Mouse (Mus musculus): ENCODE measurements around the gene Pbx1. TPM values are rescaled to one million over a fixed set of nuclear protein-coding genes. Genes with fewer than 3 reads are reported as not detected.

The Pbx1 gene
- polyA plus RNA-seq, 1 experiment, result 332 TPM

GRCm38 (mm10) chr1:168180622-168181441 lies 251.2 kb downstream of the Pbx1 start:
- Histone ChIP-seq H3K4me3 (ENCODE audit: insufficient read depth, low read depth, low read length) (no peak overlapping the region), H3K27ac (ENCODE audit: insufficient read depth, low read depth, low read length) (peak overlapping the region; percentile 83), H3K4me1 (ENCODE audit: control insufficient read depth, insufficient read depth, low read length) (peaks cover 13% of the 10 kb centered on the region)
- TF ChIP-seq CTCF (IDR thresholded peaks at IDR 0.05; ENCODE audit: insufficient read depth, low read depth, low read length) (no peak), POLR2A (IDR thresholded peaks at IDR 0.05; ENCODE audit: insufficient read depth, low read depth, low read length) (no peak)
- 31% methylated on average over 9 of the region's 9 CpGs for WGBS

- 56% methylated on average over 11 of the region's 11 CpGs for WGBS
- no peak overlapping the region for H3K4me3 ChIP-seq (ENCODE audit: insufficient read depth, low read depth, low read length)
- H3K4me1 ChIP-seq (ENCODE audit: control insufficient read depth, insufficient read depth, low read length), result peaks cover 12% of the 10 kb centered on the region
- TF ChIP-seq CTCF (IDR thresholded peaks at IDR 0.05; ENCODE audit: insufficient read depth, low read depth, low read length) (no peak), POLR2A (IDR thresholded peaks at IDR 0.05; ENCODE audit: insufficient read depth, low read depth, low read length) (no peak)
- peak overlapping the region; percentile 83 for H3K27ac ChIP-seq (ENCODE audit: insufficient read depth, low read depth, low read length)
Measured at GRCm38 (mm10) chr1:168179691-168180090, 252.4 kb downstream of the Pbx1 start.

- Histone ChIP-seq H3K4me3 (ENCODE audit: insufficient read depth, low read depth, low read length) (no peak overlapping the region), H3K27ac (ENCODE audit: insufficient read depth, low read depth, low read length) (peak overlapping the region; percentile 61; the same call in 1 of the 2 replicates), H3K4me1 (ENCODE audit: control insufficient read depth, insufficient read depth, low read length) (peaks cover 12% of the 10 kb centered on the region)
- TF ChIP-seq POLR2A (IDR thresholded peaks at IDR 0.05; ENCODE audit: insufficient read depth, low read depth, low read length), result no peak
- no peak for TF ChIP-seq CTCF (IDR thresholded peaks at IDR 0.05; ENCODE audit: insufficient read depth, low read depth, low read length)
- 84% methylated on average over 1 of the region's 1 CpGs for WGBS
Measured at GRCm38 (mm10) chr1:168178611-168179010, 253.5 kb downstream of the Pbx1 start.

GRCm38 (mm10) chr1:168175586-168175985 lies 256.5 kb downstream of the Pbx1 start:
- TF ChIP-seq CTCF (IDR thresholded peaks at IDR 0.05; ENCODE audit: insufficient read depth, low read depth, low read length) (no peak), POLR2A (IDR thresholded peaks at IDR 0.05; ENCODE audit: insufficient read depth, low read depth, low read length) (no peak)
- 72% methylated on average over 4 of the region's 4 CpGs for WGBS
- Histone ChIP-seq H3K4me1 (ENCODE audit: control insufficient read depth, insufficient read depth, low read length) (peaks cover 8% of the 10 kb centered on the region), H3K4me3 (ENCODE audit: insufficient read depth, low read depth, low read length) (no peak overlapping the region), H3K27ac (ENCODE audit: insufficient read depth, low read depth, low read length) (no peak overlapping the region)

GRCm38 (mm10) chr1:168169791-168170190 lies 262.3 kb downstream of the Pbx1 start:
- Histone ChIP-seq H3K4me3 (ENCODE audit: insufficient read depth, low read depth, low read length) (no peak overlapping the region), H3K4me1 (ENCODE audit: control insufficient read depth, insufficient read depth, low read length) (peaks cover 6% of the 10 kb centered on the region), H3K27ac (ENCODE audit: insufficient read depth, low read depth, low read length) (peak overlapping the region; percentile 97)
- TF ChIP-seq CTCF (IDR thresholded peaks at IDR 0.05; ENCODE audit: insufficient read depth, low read depth, low read length), result no peak
- TF ChIP-seq POLR2A (IDR thresholded peaks at IDR 0.05; ENCODE audit: insufficient read depth, low read depth, low read length), result no peak
- WGBS, result 33% methylated on average over 8 of the region's 8 CpGs

GRCm38 (mm10) chr1:168169052-168169779 lies 262.9 kb downstream of the Pbx1 start:
- 24% methylated on average over 10 of the region's 10 CpGs for WGBS
- H3K4me3 ChIP-seq (ENCODE audit: insufficient read depth, low read depth, low read length), result no peak overlapping the region
- TF ChIP-seq CTCF (IDR thresholded peaks at IDR 0.05; ENCODE audit: insufficient read depth, low read depth, low read length) (no peak), POLR2A (IDR thresholded peaks at IDR 0.05; ENCODE audit: insufficient read depth, low read depth, low read length) (no peak)
- H3K4me1 ChIP-seq (ENCODE audit: control insufficient read depth, insufficient read depth, low read length), result peaks cover 11% of the 10 kb centered on the region
- peak overlapping the region; percentile 97 for H3K27ac ChIP-seq (ENCODE audit: insufficient read depth, low read depth, low read length)

- no peak overlapping the region for H3K4me3 ChIP-seq (ENCODE audit: insufficient read depth, low read depth, low read length)
- 81% methylated on average over 5 of the region's 5 CpGs for WGBS
- H3K27ac ChIP-seq (ENCODE audit: insufficient read depth, low read depth, low read length), result peak overlapping the region; percentile 92
- H3K4me1 ChIP-seq (ENCODE audit: control insufficient read depth, insufficient read depth, low read length), result peaks cover 16% of the 10 kb centered on the region
- no peak for TF ChIP-seq CTCF (IDR thresholded peaks at IDR 0.05; ENCODE audit: insufficient read depth, low read depth, low read length)
- no peak for TF ChIP-seq POLR2A (IDR thresholded peaks at IDR 0.05; ENCODE audit: insufficient read depth, low read depth, low read length)
Measured at GRCm38 (mm10) chr1:168167781-168168180, 264.3 kb downstream of the Pbx1 start.

- no peak overlapping the region for H3K4me3 ChIP-seq (ENCODE audit: insufficient read depth, low read depth, low read length)
- TF ChIP-seq POLR2A (IDR thresholded peaks at IDR 0.05; ENCODE audit: insufficient read depth, low read depth, low read length) (no peak), CTCF (IDR thresholded peaks at IDR 0.05; ENCODE audit: insufficient read depth, low read depth, low read length) (no peak)
- WGBS, result 94% methylated on average over 2 of the region's 2 CpGs
- H3K27ac ChIP-seq (ENCODE audit: insufficient read depth, low read depth, low read length), result peak overlapping the region; percentile 90
- peaks cover 16% of the 10 kb centered on the region for H3K4me1 ChIP-seq (ENCODE audit: control insufficient read depth, insufficient read depth, low read length)
Measured at GRCm38 (mm10) chr1:168166841-168167240, 265.2 kb downstream of the Pbx1 start.

- Histone ChIP-seq H3K4me1 (ENCODE audit: control insufficient read depth, insufficient read depth, low read length) (peaks cover 18% of the 10 kb centered on the region), H3K4me3 (ENCODE audit: insufficient read depth, low read depth, low read length) (no peak overlapping the region), H3K27ac (ENCODE audit: insufficient read depth, low read depth, low read length) (peak overlapping the region; percentile 90)
- 68% methylated on average over 3 of the region's 3 CpGs for WGBS
- no peak for TF ChIP-seq POLR2A (IDR thresholded peaks at IDR 0.05; ENCODE audit: insufficient read depth, low read depth, low read length)
- TF ChIP-seq CTCF (IDR thresholded peaks at IDR 0.05; ENCODE audit: insufficient read depth, low read depth, low read length), result no peak
Measured at GRCm38 (mm10) chr1:168164945-168165344, 267.1 kb downstream of the Pbx1 start.
